Mouse (Mus musculus) frontal cortex, postnatal 14 days (tissue): ENCODE results near the gene Aldh3b2.

ENCODE experiments used
- DNase-seq, 2 experiments: peaks; one replicate each; pipeline ENCODE4 v3.0.0; 2022; ENCODE audit warnings: low spot score in 2 of 2

Gene Aldh3b2

GRCm38 (mm10) chr19:4013066-4013465 lies 40.9 kb downstream of the Aldh3b2 start:
- DNase-seq = no peak

GRCm38 (mm10) chr19:4014802-4015201 lies 42.7 kb downstream of the Aldh3b2 start:
- no peak for DNase-seq

- DNase-seq = no peak
Measured at GRCm38 (mm10) chr19:4015635-4016034, 43.5 kb downstream of the Aldh3b2 start.

DNA sequence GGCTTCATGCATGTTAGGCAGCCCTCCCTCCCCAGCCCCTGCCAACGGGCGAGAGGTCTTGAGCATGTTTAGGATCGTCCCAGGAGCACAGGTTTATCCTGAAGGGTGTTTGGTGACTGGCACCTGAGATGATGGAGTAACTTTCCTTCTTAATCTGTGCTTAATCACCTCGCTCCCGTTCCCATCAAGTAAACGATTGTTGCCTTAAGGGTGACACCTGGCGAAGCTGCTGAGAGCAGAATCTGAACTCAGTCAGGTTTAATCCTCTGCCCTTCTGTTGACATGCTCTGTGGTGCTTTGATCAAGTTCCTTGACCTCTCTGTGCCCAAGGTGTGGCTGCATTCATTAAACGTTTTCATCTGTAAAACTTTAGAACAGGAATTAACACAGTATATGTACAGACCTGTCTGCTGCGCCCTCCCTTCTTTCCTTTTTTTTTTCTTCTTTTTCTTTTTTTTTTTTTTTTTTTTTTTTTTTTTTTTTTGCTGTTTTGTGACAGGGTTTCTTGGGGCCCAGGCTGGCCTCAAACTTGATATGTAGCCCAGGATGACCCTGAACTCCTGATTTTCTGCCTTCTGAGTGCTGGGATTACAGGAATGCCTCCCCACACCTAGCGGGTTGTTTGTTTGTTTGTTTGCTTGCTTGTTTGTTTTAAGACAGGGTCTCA lies 45.9 kb downstream of the Aldh3b2 start:
- no peak for DNase-seq

- DNase-seq = peak; percentile 62 to 68
Measured at GRCm38 (mm10) chr19:4018743-4019583, 46.8 kb downstream of the Aldh3b2 start.

- no peak for DNase-seq
Measured at GRCm38 (mm10) chr19:4023185-4023584, 51.1 kb downstream of the Aldh3b2 start.

GRCm38 (mm10) chr19:4027576-4027975 lies 55.4 kb downstream of the Aldh3b2 start:
- no peak for DNase-seq
